Mouse (Mus musculus): Measurements from ENCODE around the gene Gm9913. TPM values are rescaled to one million over a fixed set of nuclear protein-coding genes. Genes with fewer than 3 reads are reported as not detected.

Gene Gm9913
- total RNA-seq, 2 experiments from 2014 or later: 0.20 to 0.28 TPM

GRCm38 (mm10) chr2:125494291-125494690 lies 10.6 kb upstream of the Gm9913 start:
- no peak for DNase-seq (ENCODE audit: extremely low spot score in 1 of 2, low spot score in 2 of 2)
- intact Hi-C loops (cut with DNase I): no loop called here

- no peak for DNase-seq (ENCODE audit: extremely low spot score in 1 of 2, low spot score in 2 of 2)
- intact Hi-C loops (cut with DNase I): no loop called here
These were observed 9.8 kb upstream of the Gm9913 start for GRCm38 (mm10) chr2:125494831-125495812.

- intact Hi-C loops (cut with DNase I): no loop called here
These were observed 8.2 kb upstream of the Gm9913 start for GRCm38 (mm10) chr2:125496696-125497095.

GRCm38 (mm10) chr2:125498216-125498615 lies 6.7 kb upstream of the Gm9913 start:
- no peak for DNase-seq (ENCODE audit: extremely low spot score in 1 of 2, low spot score in 2 of 2)
- intact Hi-C loops (cut with DNase I): no loop called here

More at GRCm38 (mm10) chr2:125496696-125497095, 8.2 kb upstream of the Gm9913 start:
- no peak for DNase-seq (ENCODE audit: extremely low spot score in 1 of 2, low spot score in 2 of 2)

- DNase-seq (ENCODE audit: extremely low spot score in 1 of 2, low spot score in 2 of 2): no peak
- intact Hi-C loops (cut with DNase I): no loop called here
These were observed 3.4 kb upstream of the Gm9913 start for GRCm38 (mm10) chr2:125501526-125501925.

GRCm38 (mm10) chr2:125505746-125506315 lies 942 bp downstream of the Gm9913 start:
- peak; percentile 23 to 68 for DNase-seq (ENCODE audit: extremely low spot score in 1 of 2, low spot score in 2 of 2)
- intact Hi-C loops (cut with DNase I): no loop called here

GRCm38 (mm10) chr2:125506316-125507054 lies 1.6 kb downstream of the Gm9913 start:
- intact Hi-C loops (cut with DNase I): no loop called here
- DNase-seq (ENCODE audit: extremely low spot score in 1 of 2, low spot score in 2 of 2): peak; percentile 46 to 81

- intact Hi-C loops (cut with DNase I): no loop called here
- DNase-seq (ENCODE audit: extremely low spot score in 1 of 2, low spot score in 2 of 2): no peak
These were observed 3.0 kb downstream of the Gm9913 start, which contains the start of gene Fbn1 for GRCm38 (mm10) chr2:125507893-125508292. Gene Fbn1, minus strand, starts transcription at chr2:125507993.

- intact Hi-C loops (cut with DNase I): no loop called here
- DNase-seq (ENCODE audit: extremely low spot score in 1 of 2, low spot score in 2 of 2): no peak
These were observed 3.5 kb downstream of the Gm9913 start for GRCm38 (mm10) chr2:125508381-125508780.

- intact Hi-C loops (cut with DNase I): no loop called here
These were observed 5.9 kb downstream of the Gm9913 start for GRCm38 (mm10) chr2:125510752-125511151.

GRCm38 (mm10) chr2:125511898-125512297 lies 7.0 kb downstream of the Gm9913 start:
- DNase-seq (ENCODE audit: extremely low spot score in 1 of 2, low spot score in 2 of 2): no peak
- intact Hi-C loops (cut with DNase I): no loop called here

More at GRCm38 (mm10) chr2:125510752-125511151, 5.9 kb downstream of the Gm9913 start:
- DNase-seq (ENCODE audit: extremely low spot score in 1 of 2, low spot score in 2 of 2): no peak

- intact Hi-C loops (cut with DNase I): no loop called here
- DNase-seq (ENCODE audit: extremely low spot score in 1 of 2, low spot score in 2 of 2): no peak
These were observed 7.7 kb downstream of the Gm9913 start for GRCm38 (mm10) chr2:125512544-125512943.

- DNase-seq (ENCODE audit: extremely low spot score in 1 of 2, low spot score in 2 of 2): no peak
- intact Hi-C loops (cut with DNase I): no loop called here
These were observed 9.5 kb downstream of the Gm9913 start for GRCm38 (mm10) chr2:125514391-125514790.

- DNase-seq (ENCODE audit: extremely low spot score in 1 of 2, low spot score in 2 of 2): no peak
- intact Hi-C loops (cut with DNase I): no loop called here
These were observed 10.6 kb downstream of the Gm9913 start for GRCm38 (mm10) chr2:125515291-125516057.

GRCm38 (mm10) chr2:125516594-125516993 lies 11.7 kb downstream of the Gm9913 start:
- no peak for DNase-seq (ENCODE audit: extremely low spot score in 1 of 2, low spot score in 2 of 2)
- intact Hi-C loops (cut with DNase I): no loop called here

- no peak for DNase-seq (ENCODE audit: extremely low spot score in 1 of 2, low spot score in 2 of 2)
- intact Hi-C loops (cut with DNase I): no loop called here
These were observed 20.6 kb downstream of the Gm9913 start for GRCm38 (mm10) chr2:125525484-125525883.

GRCm38 (mm10) chr2:125526566-125526965 lies 21.7 kb downstream of the Gm9913 start:
- intact Hi-C loops (cut with DNase I): no loop called here
- no peak for DNase-seq (ENCODE audit: extremely low spot score in 1 of 2, low spot score in 2 of 2)

- intact Hi-C loops (cut with DNase I): no loop called here
- DNase-seq (ENCODE audit: extremely low spot score in 1 of 2, low spot score in 2 of 2): no peak
These were observed 25.8 kb downstream of the Gm9913 start for GRCm38 (mm10) chr2:125530665-125531064.

- intact Hi-C loops (cut with DNase I): no loop called here
- DNase-seq (ENCODE audit: extremely low spot score in 1 of 2, low spot score in 2 of 2): no peak
These were observed 34.8 kb downstream of the Gm9913 start for GRCm38 (mm10) chr2:125539640-125540039.

All from left cerebral cortex, postnatal 10 days (tissue).